Comparison of ENCODE assay signal across 12 mouse cellular contexts in genomic region chr6:15163508-15164053, GRCm38 (mm10).
DNase-seq lines count a peak whose midpoint lies in the region; ATAC-seq and TF ChIP-seq lines count a peak whose summit lies in the region.
"Had no signal": no experiment of that assay in that cellular context is flagged by ENCODE, and none has a peak within 500 bp of the region (broad histone marks: within the 10 kb centered on the region; RNA-seq: fewer than 3 reads in every experiment).

No protein-coding gene starts in this region.

- no peak for TF ChIP-seq POLR2A in kidney, adult 2 months (IDR thresholded peaks at IDR 0.05; ENCODE audit: low read depth, low read length)
- TF ChIP-seq POLR2A in brain, embryonic 14.5 days (IDR thresholded peaks at IDR 0.05; ENCODE audit: borderline replicate concordance, extremely low read depth, insufficient read depth, insufficient read length, poor library complexity, severe bottlenecking) = no peak

- H3K36me3 ChIP-seq in kidney, adult 2 months (ENCODE audit: control insufficient read depth, insufficient read depth, low read length) = no peaks in the 10 kb centered on the region
- H3K36me3 ChIP-seq in stomach, postnatal 0 days (ENCODE audit: control insufficient read depth, insufficient read depth, low read length) = no peaks in the 10 kb centered on the region

- TF ChIP-seq EP300 in stomach, postnatal 0 days (optimal IDR thresholded peaks at IDR 0.05) = no peak

- no peak overlapping the region for H3K27ac ChIP-seq in kidney, adult 2 months (ENCODE audit: insufficient read depth, low read depth, low read length)
- no peak overlapping the region for H3K27ac ChIP-seq in stomach, postnatal 0 days (replicated peaks)
- H3K27ac ChIP-seq: limb, embryonic 13.5 days had no signal

- 88% methylated on average over 2 of the region's 2 CpGs for WGBS in kidney, adult 2 months
- WGBS in stomach, postnatal 0 days = 88% methylated on average over 2 of the region's 2 CpGs

- no peak overlapping the region for H3K9ac ChIP-seq in stomach, postnatal 0 days (ENCODE audit: low read length)
- H3K9ac ChIP-seq: limb, embryonic 13.5 days had no signal

- peak; percentile 14 for DNase-seq in kidney, adult 2 months
- no peak for DNase-seq in kidney, adult 11 months
- DNase-seq in retina, embryonic 14.5 days (ENCODE audit: low spot score) = peak; percentile 36
- DNase-seq in retina, postnatal 1 day = no peak
- no peak for DNase-seq in brain, embryonic 14.5 days (ENCODE audit: low read depth)
- peak; percentile 32 for DNase-seq in stomach, postnatal 0 days (ENCODE audit: low spot score)
- DNase-seq in layer of hippocampus, postnatal 14 days (ENCODE audit: low spot score in 2 of 2) = no peak
- no peak for DNase-seq in left cerebral cortex, adult 9 months (ENCODE audit: low spot score in 2 of 2)
- DNase-seq: adrenal gland, postnatal 25 days; heart, adult 11 months had no signal

- H3K4me1 ChIP-seq in kidney, adult 2 months (ENCODE audit: control insufficient read depth, insufficient read depth, low read length) = no peaks in the 10 kb centered on the region
- H3K4me1 ChIP-seq in stomach, postnatal 0 days (replicated peaks; ENCODE audit: control insufficient read depth, insufficient read depth) = no peaks in the 10 kb centered on the region
- H3K4me1 ChIP-seq: limb, embryonic 13.5 days had no signal

- no peak overlapping the region for H3K4me2 ChIP-seq in stomach, postnatal 0 days (replicated peaks; ENCODE audit: low read depth)
- H3K4me2 ChIP-seq: limb, embryonic 13.5 days had no signal

- no peak for ATAC-seq in stomach, postnatal 0 days (ENCODE audit: low FRiP score, low TSS enrichment)
- ATAC-seq: intestine, embryonic 16.5 days had no signal

- H3K4me3 ChIP-seq in kidney, adult 2 months (ENCODE audit: insufficient read depth, low read depth, low read length) = no peak overlapping the region
- H3K4me3 ChIP-seq in stomach, postnatal 0 days (ENCODE audit: low read depth, low read length) = no peak overlapping the region
- H3K4me3 ChIP-seq: limb, embryonic 13.5 days had no signal

- peak; percentile 49; the same call in 1 of the 2 replicates for TF ChIP-seq CTCF in kidney, adult 2 months (conservative IDR thresholded peaks at IDR 0.05; ENCODE audit: insufficient read depth, insufficient read length, low read depth, low read length)
- peak; percentile 23; the same call in 1 of the 2 replicates for TF ChIP-seq CTCF in brain, embryonic 14.5 days (IDR thresholded peaks at IDR 0.05; ENCODE audit: borderline replicate concordance, extremely low read depth, insufficient read depth, insufficient read length)
- TF ChIP-seq CTCF in stomach, postnatal 0 days (IDR thresholded peaks at IDR 0.05; ENCODE audit: low read depth) = peak; percentile 67

- no peaks in the 10 kb centered on the region for H3K9me3 ChIP-seq in stomach, postnatal 0 days (ENCODE audit: control insufficient read depth, low read length)
- H3K9me3 ChIP-seq: limb, embryonic 13.5 days had no signal

- no peaks in the 10 kb centered on the region for H3K27me3 ChIP-seq in kidney, adult 2 months (replicated peaks; ENCODE audit: control insufficient read depth, insufficient read depth, low read length)
- no peaks in the 10 kb centered on the region for H3K27me3 ChIP-seq in stomach, postnatal 0 days (ENCODE audit: control insufficient read depth, insufficient read depth, low read length)
- H3K27me3 ChIP-seq: limb, embryonic 13.5 days had no signal

Comparison
In these comparisons a context has a peak if more than half of its experiments do, and no peak if none do; other contexts are left out.
1. DNase-seq: peak in kidney, adult 2 months (single experiment), retina, embryonic 14.5 days (single experiment) and stomach, postnatal 0 days (single experiment); none in kidney, adult 11 months (single experiment), retina, postnatal 1 day (single experiment), brain, embryonic 14.5 days (single experiment), layer of hippocampus, postnatal 14 days (0 of 2) and left cerebral cortex, adult 9 months (0 of 2).
2. Peak in every context shown above with its lines, with median percentiles within 50 percentile points of each other: CTCF ChIP-seq.